Mouse (Mus musculus): ENCODE results near the gene Oaz3.

GRCm38 (mm10) chr3:94393049-94393448 is 50.7 kb downstream of the Oaz3 start:
- TF ChIP-seq POU5F1 (IDR thresholded peaks at IDR 0.05; ENCODE audit: borderline replicate concordance, low read length) (no peak), CTCF (conservative IDR thresholded peaks at IDR 0.05; ENCODE audit: low read length) (no peak)

Measured in E14TG2a.4 (cell line).